Mouse (Mus musculus) brain, embryonic 14.5 days (tissue): ENCODE data around the gene Tdpoz4.
"Not testable (repeated sequence)": the region's sequence is repeated elsewhere in the genome, so short reads cannot be mapped to it uniquely, and the experiment has no call there.

Source experiments
- CTCF ChIP-seq: fragments of 200-500 bp; IDR thresholded peaks from 2 replicates; pipeline ENCODE4 v1.5.1; 2012; ENCODE audit warnings: inconsistent platforms, mild to moderate bottlenecking, moderate library complexity, borderline replicate concordance; ENCODE audit not compliant: insufficient read depth, insufficient read length; ENCODE audit errors: extremely low read depth
- POLR2A ChIP-seq: fragments of 200-500 bp; IDR thresholded peaks from 2 replicates; pipeline ENCODE4 v1.6.1; 2012; ENCODE audit warnings: mild to moderate bottlenecking, inconsistent platforms, borderline replicate concordance; ENCODE audit not compliant: poor library complexity, insufficient read depth, insufficient read length, severe bottlenecking; ENCODE audit errors: extremely low read depth

DNA sequence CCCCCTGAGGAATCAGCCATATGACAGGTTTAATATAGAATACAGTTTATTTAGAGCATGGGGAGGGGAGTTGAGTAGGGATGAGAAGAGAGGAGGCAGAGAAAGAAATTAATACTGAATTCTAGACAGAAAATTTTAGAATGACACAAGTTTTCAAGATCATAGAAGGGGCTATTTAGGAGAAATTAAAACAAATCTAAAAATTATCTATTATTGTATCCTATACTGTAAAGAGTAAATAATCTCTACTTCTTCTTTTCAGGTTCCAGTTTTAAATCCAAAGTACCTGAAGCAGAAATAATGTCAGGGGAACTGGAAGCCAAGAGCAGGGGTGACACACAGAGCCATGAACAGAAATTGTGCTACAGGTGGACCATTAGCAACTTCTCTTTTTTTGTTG lies at the start of gene Tdpoz4:
- not testable (repeated sequence) for TF ChIP-seq POLR2A, CTCF
